Mouse (Mus musculus) spleen, adult 18-20 months (tissue): ENCODE measurements around the gene A930009A15Rik.

Experiments
- DNase-seq, 2 experiments: peaks; one replicate each; pipeline ENCODE4 v3.0.0; 2022; ENCODE audit warnings: mixed read lengths in 2 of 2

A930009A15Rik gene

DNA sequence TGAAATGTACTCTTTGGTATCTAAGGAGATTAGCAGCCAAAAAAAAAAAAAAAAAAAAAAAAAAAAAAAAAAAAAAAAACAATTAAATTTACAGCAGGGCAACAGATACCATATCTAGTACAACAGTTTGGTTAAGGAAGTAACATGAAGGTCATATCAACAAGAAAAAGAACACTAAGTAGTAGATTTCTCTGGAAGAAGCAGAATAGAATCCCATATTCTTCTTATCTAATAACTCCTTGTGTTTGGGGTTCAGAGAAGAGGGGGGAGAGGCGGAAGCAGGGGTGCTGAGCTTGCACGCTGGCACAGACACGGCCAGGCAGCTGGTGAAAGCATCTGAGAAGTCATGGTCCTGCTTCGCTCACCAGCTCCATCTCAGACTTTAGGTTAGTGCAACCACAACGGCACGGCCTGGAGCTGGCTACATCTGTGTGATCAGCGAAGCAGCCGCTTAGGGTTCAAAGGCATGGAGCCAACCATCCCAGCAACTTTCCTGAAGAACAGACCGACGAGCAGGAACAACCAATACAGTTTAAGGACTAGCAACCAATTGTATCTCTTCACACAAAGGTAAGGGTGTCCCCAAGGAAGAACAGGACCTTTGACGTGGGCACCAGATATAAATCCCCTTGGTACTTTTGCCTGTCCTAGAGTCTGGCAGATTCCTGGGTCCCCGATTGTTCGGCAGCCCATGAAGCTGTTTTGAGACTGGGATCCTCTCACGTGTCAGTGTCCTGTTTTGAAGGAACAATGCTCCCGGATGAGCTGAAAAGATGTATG is at the start of gene A930009A15Rik:
Gene A930009A15Rik (plus strand): TSS at position 275 of the 780 bp plus-strand sequence.
- no peak for DNase-seq

DNA sequence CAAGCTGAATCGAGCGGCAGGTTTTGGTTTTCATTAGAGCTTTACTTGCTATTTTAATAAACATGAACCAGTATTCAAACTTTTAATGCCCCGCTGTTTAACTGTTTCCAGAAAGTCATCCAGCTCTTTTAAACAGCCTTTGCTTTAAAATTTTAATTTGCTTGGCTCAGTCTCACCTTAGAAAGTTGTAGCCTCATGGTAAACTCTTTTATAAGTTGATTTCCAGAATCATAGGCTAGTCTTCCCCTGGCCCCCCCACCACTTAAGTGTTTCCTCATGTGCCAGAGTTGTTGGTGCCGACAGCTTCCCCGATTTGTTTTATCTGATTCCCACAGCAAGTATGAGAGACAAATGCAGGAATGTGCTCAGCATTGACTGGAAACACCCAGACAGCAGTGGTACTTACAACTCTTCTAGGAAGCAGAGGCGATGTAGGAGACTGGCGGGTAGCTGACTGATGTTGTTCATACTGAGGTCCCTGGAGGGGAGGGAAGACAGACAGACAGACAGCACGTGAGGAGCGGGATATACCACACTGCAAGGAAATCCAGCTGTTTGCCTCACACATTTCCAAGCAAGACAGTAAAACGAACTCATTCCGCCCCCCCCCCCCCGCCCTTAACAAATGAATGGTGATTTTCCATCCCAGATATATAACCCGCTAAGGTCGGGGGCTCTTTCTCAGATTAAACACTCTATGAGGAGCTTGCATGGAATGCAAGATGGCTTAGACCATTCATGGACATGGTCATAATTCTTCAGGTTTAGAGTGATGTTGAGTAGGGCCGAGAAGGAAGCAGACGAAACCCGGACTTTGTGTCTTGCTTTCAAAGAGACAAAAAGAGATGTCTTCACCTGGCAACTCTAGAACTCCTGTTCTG is 49.3 kb upstream of the A930009A15Rik start:
- no peak for DNase-seq

DNA sequence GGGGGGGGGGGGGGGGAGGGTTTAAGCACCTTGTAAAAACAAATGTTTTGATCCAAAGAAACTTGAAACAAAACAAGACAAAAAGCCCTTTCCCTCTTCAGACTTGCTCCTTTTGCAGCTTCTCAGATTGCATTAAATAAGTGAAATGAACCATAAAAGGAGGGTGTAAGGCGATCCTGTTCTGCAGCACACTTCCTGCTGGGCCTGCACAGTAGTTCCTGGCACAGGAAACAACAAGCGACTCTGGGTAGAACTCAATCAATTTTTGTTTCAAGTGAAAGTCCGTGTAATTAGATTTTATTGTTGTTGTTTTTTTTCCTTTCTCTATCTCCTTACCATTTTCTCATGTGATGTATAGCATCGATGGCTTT is 48.7 kb upstream of the A930009A15Rik start:
- DNase-seq = no peak

GRCm38 (mm10) chr10:115528892-115529291 is 40.9 kb upstream of the A930009A15Rik start:
- no peak for DNase-seq

DNA sequence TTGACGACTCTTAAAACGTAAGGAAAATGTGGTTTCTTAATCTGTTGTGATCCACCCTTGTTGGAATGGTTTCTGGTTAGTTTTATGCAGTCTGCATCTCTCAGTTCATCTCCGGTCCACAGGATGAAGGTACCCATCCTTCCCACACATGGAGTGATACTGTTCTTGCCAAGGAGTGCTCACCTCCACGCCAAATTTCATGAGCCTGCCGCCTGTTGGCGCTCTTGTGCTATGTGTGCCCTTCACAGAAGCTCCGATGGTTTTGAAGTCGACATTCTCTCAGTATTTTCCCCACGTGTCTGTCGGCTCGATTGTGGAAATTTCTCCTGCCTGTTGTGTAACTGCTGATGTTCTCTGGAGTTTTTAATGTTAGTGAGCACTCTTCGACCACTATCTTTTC is 40.0 kb upstream of the A930009A15Rik start:
- no peak for DNase-seq

GRCm38 (mm10) chr10:115530746-115531145 is 39.0 kb upstream of the A930009A15Rik start:
- no peak for DNase-seq

DNA sequence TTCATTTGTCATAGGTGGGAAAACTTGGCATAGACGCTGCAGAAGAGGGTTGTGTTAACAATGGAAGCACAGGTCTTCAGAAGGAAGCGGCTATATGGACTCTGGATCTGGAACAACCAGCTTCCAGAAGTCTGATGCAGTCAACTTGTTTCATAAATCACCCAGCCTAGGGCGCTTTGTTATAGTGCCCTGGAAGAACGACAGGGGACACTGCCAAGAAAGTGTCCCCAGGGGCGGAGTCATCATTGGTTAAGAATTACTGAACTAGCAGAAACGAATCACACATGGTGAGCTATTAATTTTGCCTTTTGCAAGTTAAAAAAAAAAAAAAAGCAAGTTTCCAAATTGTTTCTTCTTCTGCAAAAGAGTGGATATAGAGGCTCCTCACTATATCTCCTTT is 26.9 kb upstream of the A930009A15Rik start:
- no peak for DNase-seq

DNA sequence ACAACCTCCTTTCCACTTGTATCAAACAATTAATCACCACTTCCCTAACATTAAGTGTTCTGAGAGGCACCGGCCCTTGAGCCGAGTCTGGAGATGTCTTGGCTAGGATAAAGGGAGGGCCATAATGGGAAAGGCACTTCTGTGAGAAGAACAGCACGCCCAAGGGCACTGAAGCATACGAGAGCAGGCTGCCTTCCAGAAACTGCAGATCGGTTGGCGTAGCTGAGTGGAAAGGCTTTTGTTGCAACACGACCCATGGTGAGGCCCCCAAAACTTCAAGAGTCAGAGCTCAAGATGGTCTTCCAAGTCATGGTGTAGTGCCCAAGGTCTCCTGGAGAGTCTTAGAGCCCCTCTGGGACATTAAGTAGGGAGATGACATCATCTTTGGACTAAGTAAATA is 19.5 kb upstream of the A930009A15Rik start:
- DNase-seq = no peak

DNA sequence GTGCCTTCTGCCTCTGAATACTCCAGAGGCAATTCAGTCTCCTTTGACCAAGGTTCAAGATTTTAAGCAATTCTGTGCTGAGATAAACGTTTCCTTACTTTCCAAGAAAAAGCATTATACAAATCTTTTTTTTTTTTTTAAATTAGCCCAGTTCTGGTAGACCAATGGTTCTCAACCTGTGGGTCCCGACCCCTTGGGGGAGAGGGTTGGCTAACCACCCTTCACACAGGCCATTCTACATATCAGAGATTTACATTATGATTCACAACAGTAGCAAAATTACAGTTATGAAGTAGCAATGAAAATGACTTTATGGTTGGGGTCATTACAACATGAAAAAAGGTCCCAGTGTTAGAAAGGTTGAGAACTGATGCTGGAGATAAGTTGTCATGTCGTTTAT is 18.7 kb upstream of the A930009A15Rik start:
- no peak for DNase-seq

DNA sequence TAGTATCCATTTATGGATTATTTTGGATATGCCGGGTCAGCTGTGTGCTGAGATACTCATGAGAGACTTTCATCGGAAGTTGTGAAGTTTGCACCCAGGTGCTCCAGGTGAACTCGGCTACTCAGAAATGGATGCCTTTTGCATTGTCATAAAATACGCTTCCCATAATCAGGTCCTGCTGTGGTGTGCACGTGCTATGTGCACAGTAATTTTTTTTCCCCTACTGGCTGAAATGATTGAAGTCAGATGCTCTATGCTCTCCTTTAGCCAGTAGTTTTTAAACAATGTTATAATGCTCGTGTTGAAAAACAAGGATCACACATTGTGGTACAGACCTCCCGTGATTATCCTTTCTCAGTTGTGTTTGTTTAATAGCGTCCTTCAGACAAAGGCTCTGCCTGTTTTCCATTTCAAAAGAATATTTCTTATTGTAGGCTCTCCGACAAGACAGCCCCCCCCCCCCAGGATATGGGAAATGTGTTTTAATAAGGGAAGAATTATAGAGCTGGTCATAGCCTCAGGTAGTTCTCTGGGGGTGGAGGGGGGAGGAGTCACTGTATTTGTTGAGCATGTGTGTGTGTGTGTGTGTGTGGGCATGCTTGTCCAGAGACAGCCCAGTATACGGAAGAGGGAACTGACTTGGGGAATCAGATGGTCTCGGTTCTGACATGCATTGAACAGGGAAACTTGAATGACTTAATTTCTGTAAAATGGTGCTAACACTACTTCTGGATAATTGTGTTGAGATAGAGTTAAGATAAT is 16.3 kb upstream of the A930009A15Rik start:
- no peak for DNase-seq

- no peak for DNase-seq
Measured at GRCm38 (mm10) chr10:115555191-115555765, 14.5 kb upstream of the A930009A15Rik start.

- DNase-seq = no peak
Measured at GRCm38 (mm10) chr10:115556738-115557242, 13.0 kb upstream of the A930009A15Rik start.

DNA sequence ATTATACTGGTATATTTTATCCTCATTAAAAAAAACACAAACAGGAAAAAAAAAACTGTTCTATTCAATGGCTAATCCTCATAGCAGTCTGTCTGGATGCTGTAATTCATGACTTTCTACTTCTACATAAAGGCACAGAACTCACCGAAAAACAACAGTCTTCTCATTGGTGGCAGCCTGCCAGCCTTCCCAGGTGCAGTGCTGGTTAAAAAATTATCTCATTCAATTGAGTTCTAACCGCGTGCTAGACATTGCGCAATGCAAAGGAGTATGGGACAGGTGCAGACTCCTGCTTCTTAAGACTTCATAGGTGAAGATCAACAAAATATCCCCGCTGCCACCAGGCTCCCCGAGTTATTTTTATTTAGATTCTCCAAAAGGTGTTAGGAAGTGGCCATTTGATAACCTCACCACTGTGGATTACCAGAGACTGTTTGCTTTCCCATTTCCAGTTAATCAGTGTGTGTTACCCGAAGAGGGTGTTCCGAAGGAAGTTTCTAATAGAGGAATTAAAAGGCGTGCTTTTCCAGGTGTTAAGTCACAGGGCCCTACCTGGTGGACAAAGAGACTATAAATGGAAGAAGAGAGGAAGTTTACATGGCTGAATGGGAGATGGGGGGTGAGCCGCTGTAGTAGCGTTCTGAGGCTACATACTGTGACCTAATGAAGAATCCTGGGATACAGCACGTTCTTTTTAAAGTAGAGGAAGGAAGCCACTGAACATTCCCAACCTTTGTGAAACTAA is 8.5 kb upstream of the A930009A15Rik start:
- no peak for DNase-seq

- no peak for DNase-seq
Measured at GRCm38 (mm10) chr10:115562911-115563686, 6.7 kb upstream of the A930009A15Rik start.

DNA sequence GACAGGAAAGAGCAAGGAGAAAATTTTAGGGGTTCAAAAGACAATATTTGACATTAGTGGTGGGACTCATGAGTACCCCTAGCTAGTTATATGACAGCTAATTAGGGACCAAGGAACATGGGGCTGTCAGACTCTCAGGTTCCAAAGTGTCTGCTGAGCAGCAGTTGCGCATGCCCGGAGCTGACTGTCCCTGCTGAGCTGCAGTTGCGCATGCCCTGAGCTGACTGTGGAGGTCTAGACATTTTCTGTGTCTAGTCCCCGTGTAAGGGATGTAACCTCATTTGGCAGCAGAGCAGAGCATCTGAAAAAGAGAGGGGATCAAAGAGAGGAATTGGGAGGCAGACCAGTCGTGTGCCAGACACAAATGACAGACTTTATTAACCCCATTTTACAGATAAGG is 5.8 kb upstream of the A930009A15Rik start:
- DNase-seq = no peak

DNA sequence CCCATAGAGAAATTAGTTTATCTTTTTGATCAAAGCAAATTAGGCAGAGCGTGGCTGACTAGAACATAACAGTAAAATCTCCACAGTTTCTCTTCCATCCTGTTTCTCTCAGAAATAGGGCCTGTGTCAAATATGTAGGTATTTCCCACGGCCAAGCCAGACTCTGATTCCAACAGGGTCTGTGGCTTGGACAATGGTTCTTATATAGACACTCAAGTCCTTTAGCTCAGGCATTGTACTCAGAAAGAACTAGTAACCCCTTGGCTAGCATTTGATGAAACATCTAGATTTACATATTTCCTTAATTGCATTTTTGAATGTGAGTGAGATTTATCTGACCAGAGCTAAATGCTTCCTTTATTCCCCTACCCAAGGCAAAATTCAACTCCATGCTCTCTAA is 791 bp downstream of the A930009A15Rik start:
- DNase-seq = no peak

GRCm38 (mm10) chr10:115571317-115571716 is 1.5 kb downstream of the A930009A15Rik start:
- no peak for DNase-seq

DNA sequence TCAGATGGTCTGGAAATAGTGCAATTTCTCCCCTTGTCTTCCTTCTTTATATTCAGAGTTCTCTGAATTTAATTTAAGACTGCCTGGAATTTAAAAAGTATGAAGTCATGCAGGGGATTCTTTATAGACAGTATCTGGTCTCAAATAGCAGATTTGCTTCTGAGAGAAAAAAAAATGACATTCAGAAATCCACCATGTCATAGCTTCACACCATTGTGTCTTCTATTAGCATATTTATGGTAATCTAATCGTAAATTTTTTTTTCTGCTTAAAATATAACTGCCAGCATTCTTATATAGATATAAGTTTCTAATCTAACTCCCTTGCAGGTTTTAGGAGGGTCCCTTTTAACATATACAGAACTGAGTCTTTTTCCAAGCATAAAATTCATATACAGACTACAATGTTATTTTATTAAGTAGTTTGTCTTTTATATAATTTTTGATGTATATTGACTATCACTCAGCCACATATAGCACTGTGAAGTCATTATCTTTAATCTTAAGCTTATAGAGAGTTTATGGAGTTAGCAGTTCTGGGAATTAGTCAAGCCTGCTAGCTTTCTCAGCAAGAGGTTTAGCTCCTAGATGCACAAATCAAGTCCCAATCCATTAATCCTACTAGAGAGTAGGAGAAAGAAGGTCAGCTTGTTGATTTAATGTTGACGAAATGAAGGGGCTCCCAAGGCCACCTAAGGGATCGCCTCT is 2.1 kb downstream of the A930009A15Rik start:
- DNase-seq = no peak

DNA sequence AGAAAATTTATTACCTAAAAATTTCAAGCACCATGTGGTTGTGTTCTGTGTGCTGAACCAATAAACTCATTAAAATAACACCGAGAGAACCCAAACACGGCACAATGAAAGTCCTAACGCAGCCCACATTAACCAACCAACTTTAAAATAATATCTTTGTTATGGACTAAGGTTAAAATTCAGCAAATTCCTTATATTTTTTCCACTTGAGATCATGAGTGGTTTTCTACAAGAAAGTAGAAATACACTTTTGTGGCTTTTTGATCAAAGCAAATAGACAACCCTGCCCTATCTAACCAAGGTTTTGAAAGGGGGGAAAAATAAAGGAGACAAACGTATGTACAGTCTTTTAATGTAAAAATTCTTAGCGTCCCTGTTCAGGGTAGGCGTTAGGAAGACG is 9.3 kb downstream of the A930009A15Rik start:
- DNase-seq = no peak

- DNase-seq = no peak
Measured at GRCm38 (mm10) chr10:115579494-115579893, 9.7 kb downstream of the A930009A15Rik start.
